In genomic region chr16:11365626-11366025, GRCm38 (mm10) we compare ENCODE assay signal across 26 mouse cellular contexts. TPM values are rescaled to one million over a fixed set of nuclear protein-coding genes. Genes with fewer than 3 reads are reported as not detected.
DNase-seq lines count a peak whose midpoint lies in the region; ATAC-seq and TF ChIP-seq lines count a peak whose summit lies in the region.
"Had no signal": no experiment of that assay in that cellular context is flagged by ENCODE, and none has a peak within 500 bp of the region (broad histone marks: within the 10 kb centered on the region; RNA-seq: fewer than 3 reads in every experiment).

No protein-coding gene starts in this region.

- 0 out of 2 replicates have a peak, but pooled peaks cover 2% of the 10 kb centered on the region for H3K4me1 ChIP-seq in intestine, postnatal 0 days (replicated peaks; ENCODE audit: control insufficient read depth, insufficient read depth, low read length)
- peaks cover 11% of the 10 kb centered on the region for H3K4me1 ChIP-seq in intestine, embryonic 16.5 days (ENCODE audit: control insufficient read depth, insufficient read depth, low read length)
- H3K4me1 ChIP-seq in kidney, adult 2 months (ENCODE audit: control insufficient read depth, insufficient read depth, low read length): peaks cover 61% of the 10 kb centered on the region
- H3K4me1 ChIP-seq: lung, embryonic 15.5 days had no signal

- H3K4me2 ChIP-seq in intestine, postnatal 0 days (replicated peaks; ENCODE audit: low read depth): no peak overlapping the region
- H3K4me2 ChIP-seq in intestine, embryonic 16.5 days (ENCODE audit: low read depth, low read length): no peak overlapping the region
- H3K4me2 ChIP-seq: forebrain, embryonic 15.5 days; hindbrain, embryonic 13.5 days; lung, embryonic 15.5 days had no signal

- H3K9me3 ChIP-seq in intestine, postnatal 0 days (ENCODE audit: control insufficient read depth): no peaks in the 10 kb centered on the region
- H3K9me3 ChIP-seq in intestine, embryonic 16.5 days (ENCODE audit: control insufficient read depth, low read length): no peaks in the 10 kb centered on the region
- H3K9me3 ChIP-seq: forebrain, embryonic 15.5 days; heart, embryonic 10.5 days; hindbrain, embryonic 13.5 days; lung, embryonic 15.5 days had no signal

- H3K9ac ChIP-seq in intestine, postnatal 0 days (ENCODE audit: low read depth, low read length): no peak overlapping the region
- H3K9ac ChIP-seq in intestine, embryonic 16.5 days (ENCODE audit: low read depth, low read length): no peak overlapping the region
- H3K9ac ChIP-seq: forebrain, embryonic 15.5 days; hindbrain, embryonic 13.5 days; liver, embryonic 14.5 days; lung, embryonic 15.5 days had no signal

- no peak for TF ChIP-seq CTCF in intestine, postnatal 0 days (IDR thresholded peaks at IDR 0.05; ENCODE audit: low read depth)
- no peak for TF ChIP-seq CTCF in kidney, adult 2 months (conservative IDR thresholded peaks at IDR 0.05; ENCODE audit: insufficient read depth, insufficient read length, low read depth, low read length)

- no peaks in the 10 kb centered on the region for H3K27me3 ChIP-seq in intestine, postnatal 0 days (replicated peaks; ENCODE audit: control insufficient read depth, insufficient read depth, low read length)
- H3K27me3 ChIP-seq in intestine, embryonic 16.5 days (replicated peaks; ENCODE audit: control insufficient read depth, insufficient read depth, low read length): no peaks in the 10 kb centered on the region
- H3K27me3 ChIP-seq in kidney, adult 2 months (replicated peaks; ENCODE audit: control insufficient read depth, insufficient read depth, low read length): no peaks in the 10 kb centered on the region
- H3K27me3 ChIP-seq: forebrain, embryonic 15.5 days; hindbrain, embryonic 13.5 days; lung, embryonic 15.5 days had no signal

- 46% methylated on average over 5 of the region's 5 CpGs for WGBS in intestine, postnatal 0 days
- 55% methylated on average over 5 of the region's 5 CpGs for WGBS in intestine, embryonic 16.5 days
- 37% methylated on average over 5 of the region's 5 CpGs for WGBS in kidney, adult 2 months

- peak; percentile 51; the same call in 1 of the 2 replicates for ATAC-seq in intestine, postnatal 0 days
- no peak for ATAC-seq in intestine, embryonic 16.5 days
- ATAC-seq: CD4-positive, CD25-positive, alpha-beta regulatory T cell, adult 4 months; forebrain, embryonic 15.5 days; midbrain, embryonic 16.5 days had no signal

- peak; percentile 96 for DNase-seq in kidney, adult 2 months
- DNase-seq in kidney, postnatal 10 days: peak; percentile 83
- DNase-seq in retina, embryonic 14.5 days (ENCODE audit: low spot score): peak; percentile 67
- DNase-seq in gastrocnemius, postnatal 4 days (ENCODE audit: low spot score in 2 of 2): no peak
- no peak for DNase-seq in urinary bladder, adult 2 months (ENCODE audit: low spot score)
- DNase-seq in layer of hippocampus, postnatal 36 days: no peak
- DNase-seq: adrenal gland, postnatal 14 days; cerebellum, adult 18-20 months; cerebellum, postnatal 25 days; gastrocnemius, postnatal 36 days; lung, postnatal 4 days had no signal

- H3K36me3 ChIP-seq in intestine, postnatal 0 days (ENCODE audit: control insufficient read depth, insufficient read depth): peaks cover 5% of the 10 kb centered on the region
- H3K36me3 ChIP-seq in intestine, embryonic 16.5 days (ENCODE audit: control insufficient read depth, insufficient read depth, low read length): no peaks in the 10 kb centered on the region
- no peaks in the 10 kb centered on the region; the same call in 1 of the 2 replicates for H3K36me3 ChIP-seq in kidney, adult 2 months (ENCODE audit: control insufficient read depth, insufficient read depth, low read length)
- H3K36me3 ChIP-seq: forebrain, embryonic 15.5 days; heart, embryonic 10.5 days; lung, embryonic 15.5 days had no signal

- no peak for TF ChIP-seq POLR2A in kidney, adult 2 months (IDR thresholded peaks at IDR 0.05; ENCODE audit: low read depth, low read length)

- no peak overlapping the region for H3K27ac ChIP-seq in intestine, postnatal 0 days (ENCODE audit: low read depth, low read length)
- H3K27ac ChIP-seq in intestine, embryonic 16.5 days (ENCODE audit: low read length): no peak overlapping the region
- H3K27ac ChIP-seq in kidney, adult 2 months (ENCODE audit: insufficient read depth, low read depth, low read length): peak overlapping the region; percentile 99
- H3K27ac ChIP-seq: forebrain, embryonic 15.5 days; heart, embryonic 10.5 days; hindbrain, embryonic 13.5 days; left cerebral cortex, adult 2 months; liver, embryonic 14.5 days; lung, embryonic 15.5 days had no signal

- H3K4me3 ChIP-seq in intestine, postnatal 0 days (ENCODE audit: low read depth, low read length): no peak overlapping the region
- no peak overlapping the region for H3K4me3 ChIP-seq in intestine, embryonic 16.5 days (ENCODE audit: low read length)
- no peak overlapping the region for H3K4me3 ChIP-seq in kidney, adult 2 months (ENCODE audit: insufficient read depth, low read depth, low read length)
- H3K4me3 ChIP-seq: erythroblast, embryonic 14.5 days; forebrain, embryonic 15.5 days; heart, embryonic 10.5 days; hindbrain, embryonic 13.5 days; left cerebral cortex, adult 2 months; lung, embryonic 15.5 days had no signal

RNA-seq across cellular contexts. Expression of gene Snx29, which starts 42.9 kb away (rescaled TPM):
- polyA plus RNA-seq in intestine, postnatal 0 days (2015; fragmentation: Nextera tagmentation; extraction: Ambion mirVana): 1.9 and 4.0 TPM in 2 replicates
- 5.9 and 6.3 TPM in 2 replicates for polyA plus RNA-seq in intestine, embryonic 16.5 days (2015; fragmentation: Nextera tagmentation; extraction: Ambion mirVana)
- polyA plus RNA-seq in kidney, adult 2 months (2012; rRNA removed): 64.8 and 75.4 TPM in 2 replicates
- total RNA-seq in gastrocnemius, postnatal 4 days (2021): 10 to 100 TPM; 20.9 to 21.0 TPM
- 8.1 and 8.6 TPM in 2 replicates for polyA plus RNA-seq in urinary bladder, adult 2 months (2012; rRNA removed)
- total RNA-seq in layer of hippocampus, postnatal 36 days (2021): 10 to 100 TPM; 23.4 to 31.6 TPM

RNA-seq across cellular contexts. Expression of gene Tnfrsf17, which starts 52.0 kb away (rescaled TPM):
- not detected in 2 replicates for polyA plus RNA-seq in intestine, postnatal 0 days (2015; fragmentation: Nextera tagmentation; extraction: Ambion mirVana)
- polyA plus RNA-seq in intestine, embryonic 16.5 days (2015; fragmentation: Nextera tagmentation; extraction: Ambion mirVana): not detected in 2 replicates
- 0.16 and 0.27 TPM in 2 replicates for polyA plus RNA-seq in kidney, adult 2 months (2012; rRNA removed)
- total RNA-seq in gastrocnemius, postnatal 4 days (2021): not detected
- polyA plus RNA-seq in urinary bladder, adult 2 months (2012; rRNA removed): 0.96 and 1.9 TPM in 2 replicates
- total RNA-seq in layer of hippocampus, postnatal 36 days (2021): not detected
- total RNA-seq: adrenal gland, postnatal 14 days; gastrocnemius, postnatal 36 days; left cerebral cortex, adult 2 months had no signal
- polyA plus RNA-seq: CD4-positive, CD25-positive, alpha-beta regulatory T cell, adult 4 months; erythroblast, embryonic 14.5 days; forebrain, embryonic 15.5 days; heart, embryonic 10.5 days; heart, postnatal 0 days; hindbrain, embryonic 13.5 days; intestine, embryonic 14.5 days; limb, embryonic 11.5 days; liver, embryonic 14.5 days; lung, embryonic 15.5 days; midbrain, embryonic 16.5 days; stomach, embryonic 16.5 days had no signal

Comparison
In these comparisons a context has a peak if more than half of its experiments do, and no peak if none do; other contexts are left out.
1. DNase-seq: peak in kidney, adult 2 months (single experiment), kidney, postnatal 10 days (single experiment) and retina, embryonic 14.5 days (single experiment); none in gastrocnemius, postnatal 4 days (0 of 2), urinary bladder, adult 2 months (single experiment) and layer of hippocampus, postnatal 36 days (0 of 2).